Mouse (Mus musculus): ENCODE data around the gene Tef.

DNA sequence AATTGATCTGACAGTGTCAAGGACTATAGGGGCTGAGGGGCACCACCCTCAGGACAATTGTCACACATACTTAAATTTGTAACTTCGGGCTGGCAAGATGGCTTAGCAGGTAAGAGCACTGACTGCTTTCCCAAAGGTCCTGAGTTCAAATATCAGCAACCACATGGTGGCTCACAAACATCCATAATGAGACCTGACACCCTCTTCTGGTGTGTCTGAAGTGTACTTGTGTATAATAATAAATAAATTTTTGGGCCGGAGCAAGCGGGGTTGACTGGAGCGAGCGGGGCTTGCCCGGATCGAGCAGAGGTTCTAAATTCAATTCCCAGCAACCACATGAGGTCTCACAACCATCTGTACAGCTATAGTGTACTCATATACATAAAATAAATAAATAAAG, 38.1 kb downstream of the Tef start:
- TF ChIP-seq CTCF (conservative IDR thresholded peaks at IDR 0.05; ENCODE audit: low read length) (no peak), NANOG (IDR thresholded peaks at IDR 0.05; ENCODE audit: borderline replicate concordance, low read length) (no peak)
